Mouse (Mus musculus) neural tube, embryonic 15.5 days (tissue): ENCODE data around the gene Fbxl17. TPM values are rescaled to one million over a fixed set of nuclear protein-coding genes. Genes with fewer than 3 reads are reported as not detected.

ENCODE experiments used
- ATAC-seq: fragments of 200-750 bp; cut with Nextera tagmentation; 2 replicates; pipeline ENCODE4 v1.8.0; 2017; ENCODE audit warnings: mild to moderate bottlenecking, moderate TSS enrichment, moderate library complexity; ENCODE audit not compliant: low FRiP score
- H3K27ac ChIP-seq: fragments of 300-500 bp; sonication (generic); replicated peaks from 2 replicates; pipeline ENCODE4 v1.5.1; 2015; ENCODE audit warnings: mild to moderate bottlenecking, inconsistent platforms
- H3K27me3 ChIP-seq: fragments of 300-500 bp; sonication (generic); replicated peaks from 2 replicates; pipeline ENCODE4 v1.6.1; 2015; ENCODE audit warnings: inconsistent platforms
- H3K36me3 ChIP-seq: fragments of 300-500 bp; sonication (generic); 2 replicates; pipeline ENCODE4 v1.6.1; 2015; ENCODE audit warnings: inconsistent platforms
- H3K4me1 ChIP-seq: fragments of 300-500 bp; sonication (generic); 2 replicates; pipeline ENCODE4 v1.6.1; 2015; ENCODE audit warnings: inconsistent platforms
- H3K4me2 ChIP-seq: fragments of 300-500 bp; sonication (generic); 2 replicates; pipeline ENCODE4 v1.6.1; 2015; ENCODE audit warnings: inconsistent platforms, mild to moderate bottlenecking, moderate library complexity
- H3K4me3 ChIP-seq: fragments of 300-500 bp; sonication (generic); replicated peaks from 2 replicates; pipeline ENCODE4 v1.5.1; 2015; ENCODE audit warnings: mild to moderate bottlenecking, inconsistent platforms
- H3K9ac ChIP-seq: fragments of 300-500 bp; sonication (generic); replicated peaks from 2 replicates; pipeline ENCODE4 v1.6.1; 2015; ENCODE audit warnings: mild to moderate bottlenecking, inconsistent platforms
- H3K9me3 ChIP-seq: fragments of 300-500 bp; sonication (generic); replicated peaks from 2 replicates; pipeline ENCODE4 v1.6.1; 2016; ENCODE audit warnings: inconsistent platforms
- WGBS: fragments of 180-500 bp; shearing (Covaris S2); methylation state at CpG from one replicate; pipeline ENCODE4 v1.1.7; 2015; ENCODE audit warnings: mixed read lengths; 5-methylcytosine and 5-hydroxymethylcytosine counted together
- polyA plus RNA-seq: library from polyadenylated mRNA; unstranded; fragments of >200 nt; fragmentation: Nextera tagmentation; extraction: Ambion mirVana; gene quantifications from 2 replicates; pipeline ENCODE4 v1.2.1, GENCODE M21; 2015

Gene Fbxl17
- polyA plus RNA-seq, 1 experiment from 2014 or later: 12.1 TPM

DNA sequence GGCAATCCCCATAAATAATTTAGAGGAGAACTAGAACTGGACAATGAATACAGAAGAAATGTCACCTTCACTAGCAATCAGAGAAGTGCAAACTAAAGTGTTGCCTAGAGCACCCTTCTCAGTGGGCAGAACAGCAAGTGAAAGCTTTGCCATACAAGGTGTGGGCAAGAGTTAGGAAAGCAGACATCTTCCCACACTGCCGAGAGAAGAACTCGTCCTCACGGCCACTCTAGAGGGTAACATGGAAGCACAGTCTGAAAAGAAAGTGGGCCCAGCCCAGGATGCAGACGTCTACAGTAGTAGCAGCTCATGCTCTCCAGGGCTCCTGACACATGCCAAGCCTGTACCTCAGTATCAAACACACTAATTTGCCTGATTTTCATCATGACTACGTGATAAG is 387.0 kb downstream of the Fbxl17 start:
- 89% methylated on average over 5 of the region's 5 CpGs for WGBS
- Histone ChIP-seq H3K4me2 (no peak overlapping the region), H3K9ac (no peak overlapping the region), H3K9me3 (no peaks in the 10 kb centered on the region), H3K4me1 (peaks cover 7% of the 10 kb centered on the region), H3K27me3 (no peaks in the 10 kb centered on the region), H3K4me3 (no peak overlapping the region), H3K36me3 (no peaks in the 10 kb centered on the region), H3K27ac (no peak overlapping the region)
- no peak for ATAC-seq

- H3K36me3 ChIP-seq: no peaks in the 10 kb centered on the region
- no peak overlapping the region for H3K4me3 ChIP-seq
- peaks cover 11% of the 10 kb centered on the region for H3K4me1 ChIP-seq
- no peak overlapping the region for H3K4me2 ChIP-seq
- WGBS: 18% methylated on average over 6 of the region's 6 CpGs
- no peaks in the 10 kb centered on the region for H3K27me3 ChIP-seq
- H3K27ac ChIP-seq: no peak overlapping the region
- ATAC-seq: no peak
- H3K9me3 ChIP-seq: no peaks in the 10 kb centered on the region
- H3K9ac ChIP-seq: no peak overlapping the region
Measured at GRCm38 (mm10) chr17:63110994-63111393, 388.8 kb downstream of the Fbxl17 start.

- H3K4me1 ChIP-seq: peaks cover 11% of the 10 kb centered on the region
- H3K4me3 ChIP-seq: no peak overlapping the region
- H3K27ac ChIP-seq: no peak overlapping the region
- H3K9ac ChIP-seq: no peak overlapping the region
- no peak overlapping the region for H3K4me2 ChIP-seq
- ATAC-seq: no peak
- 62% methylated on average over 7 of the region's 7 CpGs for WGBS
- H3K9me3 ChIP-seq: no peaks in the 10 kb centered on the region
- H3K27me3 ChIP-seq: no peaks in the 10 kb centered on the region
- H3K36me3 ChIP-seq: no peaks in the 10 kb centered on the region
Measured at GRCm38 (mm10) chr17:63110211-63110755, 389.5 kb downstream of the Fbxl17 start.

DNA sequence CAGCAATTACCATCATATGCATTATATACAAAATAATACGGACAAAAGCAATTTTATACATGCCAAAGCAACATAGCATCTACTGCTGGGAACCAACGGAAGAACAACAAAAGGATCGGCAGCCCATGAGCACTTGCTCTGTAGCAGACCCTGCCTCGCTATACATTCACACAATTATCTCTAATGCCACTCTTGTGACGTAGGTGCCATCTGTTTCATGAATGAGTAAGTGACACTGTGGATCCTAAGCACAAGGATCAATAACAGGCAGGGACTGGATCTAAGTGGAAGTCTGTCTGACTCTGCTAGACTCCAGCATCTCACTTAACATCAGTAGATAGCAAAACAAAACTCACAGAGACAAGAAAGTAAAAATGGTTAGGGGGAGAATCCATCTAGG is 391.8 kb downstream of the Fbxl17 start:
- no peaks in the 10 kb centered on the region for H3K27me3 ChIP-seq
- H3K9me3 ChIP-seq: no peaks in the 10 kb centered on the region
- no peak for ATAC-seq
- peaks cover 11% of the 10 kb centered on the region for H3K4me1 ChIP-seq
- H3K4me3 ChIP-seq: no peak overlapping the region
- H3K4me2 ChIP-seq: no peak overlapping the region
- no peaks in the 10 kb centered on the region for H3K36me3 ChIP-seq
- H3K27ac ChIP-seq: no peak overlapping the region
- 47% methylated on average over 5 of the region's 5 CpGs for WGBS
- no peak overlapping the region for H3K9ac ChIP-seq

GRCm38 (mm10) chr17:63107515-63107914 is 392.3 kb downstream of the Fbxl17 start:
- Histone ChIP-seq H3K4me1 (peaks cover 11% of the 10 kb centered on the region), H3K4me2 (no peak overlapping the region), H3K27me3 (no peaks in the 10 kb centered on the region), H3K4me3 (no peak overlapping the region), H3K9me3 (no peaks in the 10 kb centered on the region), H3K36me3 (no peaks in the 10 kb centered on the region), H3K27ac (no peak overlapping the region), H3K9ac (no peak overlapping the region)
- no peak for ATAC-seq
- 42% methylated on average over 4 of the region's 4 CpGs for WGBS

DNA sequence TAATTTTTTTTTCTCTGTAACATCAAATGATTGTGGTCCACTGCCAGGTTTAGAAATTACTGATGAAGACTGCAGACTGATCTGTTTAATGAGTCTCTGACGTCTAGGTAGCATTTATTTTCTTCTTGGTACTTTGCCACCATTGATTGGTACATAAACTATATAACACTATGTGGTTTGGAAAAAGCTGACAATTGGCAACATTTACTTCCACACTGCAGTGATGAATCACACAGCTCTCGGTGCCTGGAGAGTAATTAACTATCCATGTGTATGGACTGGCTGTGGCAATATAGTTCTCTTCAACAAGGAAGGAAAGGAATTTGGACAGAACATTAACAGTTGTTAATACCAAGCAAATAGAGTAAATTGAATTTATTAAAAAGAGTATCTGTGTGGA is 404.3 kb downstream of the Fbxl17 start:
- no peak overlapping the region for H3K4me3 ChIP-seq
- H3K36me3 ChIP-seq: no peaks in the 10 kb centered on the region
- no peak for ATAC-seq
- H3K9ac ChIP-seq: no peak overlapping the region
- no peaks in the 10 kb centered on the region for H3K9me3 ChIP-seq
- 12% methylated on average over 2 of the region's 2 CpGs for WGBS
- peaks cover 10% of the 10 kb centered on the region for H3K4me1 ChIP-seq
- H3K4me2 ChIP-seq: no peak overlapping the region
- no peak overlapping the region for H3K27ac ChIP-seq
- H3K27me3 ChIP-seq: no peaks in the 10 kb centered on the region

- Histone ChIP-seq H3K4me2 (no peak overlapping the region), H3K9ac (no peak overlapping the region), H3K9me3 (no peaks in the 10 kb centered on the region), H3K27ac (no peak overlapping the region), H3K4me3 (no peak overlapping the region), H3K27me3 (no peaks in the 10 kb centered on the region), H3K36me3 (no peaks in the 10 kb centered on the region), H3K4me1 (peaks cover 10% of the 10 kb centered on the region)
- WGBS: 83% methylated on average over 4 of the region's 4 CpGs
- ATAC-seq: no peak
Measured at GRCm38 (mm10) chr17:63095017-63095416, 404.8 kb downstream of the Fbxl17 start.

GRCm38 (mm10) chr17:63093184-63093583 is 406.6 kb downstream of the Fbxl17 start:
- Histone ChIP-seq H3K36me3 (no peaks in the 10 kb centered on the region), H3K9me3 (0 out of 2 replicates have a peak, but pooled peaks cover 4% of the 10 kb centered on the region), H3K9ac (no peak overlapping the region), H3K4me3 (no peak overlapping the region), H3K27me3 (no peaks in the 10 kb centered on the region), H3K4me1 (peaks cover 10% of the 10 kb centered on the region), H3K27ac (no peak overlapping the region), H3K4me2 (no peak overlapping the region)
- ATAC-seq: no peak
- 91% methylated on average over 4 of the region's 4 CpGs for WGBS

DNA sequence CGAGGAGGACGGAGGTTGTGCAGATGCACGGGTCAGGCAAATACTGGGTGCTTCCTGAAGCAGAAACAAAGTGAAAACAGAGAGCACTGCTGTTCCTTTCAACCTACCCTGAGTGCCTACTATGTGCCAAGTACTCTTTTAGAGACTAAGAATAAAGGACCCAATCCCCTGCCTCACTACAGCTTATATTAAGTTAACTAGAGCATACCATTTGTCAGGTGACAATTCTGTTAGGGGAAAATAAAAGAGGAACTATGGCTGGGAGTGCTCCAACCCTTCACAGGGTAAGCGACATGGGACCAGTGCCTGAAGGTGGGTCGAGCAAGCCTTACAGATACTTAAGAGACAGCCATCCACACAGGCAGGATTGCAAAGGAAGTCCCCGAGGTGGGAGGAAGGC is 407.0 kb downstream of the Fbxl17 start:
- H3K9me3 ChIP-seq: 0 out of 2 replicates have a peak, but pooled peaks cover 4% of the 10 kb centered on the region
- 82% methylated on average over 6 of the region's 6 CpGs for WGBS

DNA sequence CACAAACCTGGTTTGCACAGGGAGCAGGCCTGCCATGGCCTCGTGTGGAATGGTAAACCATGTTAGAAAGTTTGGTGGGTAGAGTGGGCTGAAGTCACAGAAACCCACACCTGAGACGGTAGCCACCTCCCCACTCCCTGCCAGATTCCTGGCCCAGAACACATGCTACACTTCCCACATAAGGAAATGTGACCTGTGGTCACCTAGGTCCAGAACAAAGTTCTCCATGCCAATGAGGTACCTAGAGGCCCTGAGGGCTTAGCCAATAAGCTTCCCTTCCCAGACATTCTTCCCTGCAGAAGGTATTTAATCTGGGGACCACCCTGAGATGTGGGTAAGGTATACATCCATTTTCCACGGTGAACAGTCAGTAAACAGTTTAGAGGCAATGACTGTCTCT is 409.7 kb downstream of the Fbxl17 start:
- 92% methylated on average over 3 of the region's 3 CpGs for WGBS
- 0 out of 2 replicates have a peak, but pooled peaks cover 4% of the 10 kb centered on the region for H3K9me3 ChIP-seq
- no peak overlapping the region for H3K27ac ChIP-seq
- no peaks in the 10 kb centered on the region for H3K27me3 ChIP-seq
- no peak for ATAC-seq
- no peak overlapping the region for H3K4me2 ChIP-seq
- H3K9ac ChIP-seq: no peak overlapping the region
- no peak overlapping the region for H3K4me3 ChIP-seq
- H3K4me1 ChIP-seq: no peaks in the 10 kb centered on the region
- no peaks in the 10 kb centered on the region for H3K36me3 ChIP-seq

More for the DNA sequence above, 407.0 kb downstream of the Fbxl17 start:
- Histone ChIP-seq H3K36me3 (no peaks in the 10 kb centered on the region), H3K4me2 (no peak overlapping the region), H3K27me3 (no peaks in the 10 kb centered on the region), H3K4me1 (peaks cover 10% of the 10 kb centered on the region), H3K9ac (no peak overlapping the region), H3K4me3 (no peak overlapping the region), H3K27ac (no peak overlapping the region)
- no peak for ATAC-seq

GRCm38 (mm10) chr17:63087265-63087664 is 412.6 kb downstream of the Fbxl17 start:
- WGBS: 80% methylated on average over 10 of the region's 10 CpGs
- H3K9me3 ChIP-seq: 0 out of 2 replicates have a peak, but pooled peaks cover 4% of the 10 kb centered on the region
- no peak overlapping the region for H3K27ac ChIP-seq
- H3K4me3 ChIP-seq: no peak overlapping the region
- no peaks in the 10 kb centered on the region for H3K27me3 ChIP-seq
- H3K4me1 ChIP-seq: no peaks in the 10 kb centered on the region
- no peak overlapping the region for H3K9ac ChIP-seq
- ATAC-seq: no peak
- H3K4me2 ChIP-seq: no peak overlapping the region
- H3K36me3 ChIP-seq: no peaks in the 10 kb centered on the region

GRCm38 (mm10) chr17:63086526-63086925 is 413.3 kb downstream of the Fbxl17 start:
- Histone ChIP-seq H3K4me2 (no peak overlapping the region), H3K36me3 (no peaks in the 10 kb centered on the region), H3K27ac (no peak overlapping the region), H3K4me3 (no peak overlapping the region), H3K4me1 (no peaks in the 10 kb centered on the region), H3K9ac (no peak overlapping the region), H3K27me3 (no peaks in the 10 kb centered on the region), H3K9me3 (0 out of 2 replicates have a peak, but pooled peaks cover 4% of the 10 kb centered on the region)
- ATAC-seq: no peak
- WGBS: 72% methylated on average over 3 of the region's 3 CpGs
